Mouse (Mus musculus) CH12.LX (cell line): Measurements from ENCODE around the gene Grk3.

ENCODE experiments used
- POLR2A ChIP-seq: IDR thresholded peaks from 2 replicates; pipeline ENCODE4 v1.6.1; 2011; ENCODE audit warnings: low read depth, mild to moderate bottlenecking, improper control_type of control experiment, low read length
- POLR2AphosphoS2 ChIP-seq: IDR thresholded peaks from 2 replicates; pipeline ENCODE4 v1.6.1; 2011; ENCODE audit warnings: low read depth, low read length, improper control_type of control experiment
- UBTF ChIP-seq: IDR thresholded peaks from 2 replicates; pipeline ENCODE4 v1.6.1; 2012; ENCODE audit warnings: low read depth, mild to moderate bottlenecking, inconsistent platforms, low read length, improper control_type of control experiment, moderate library complexity
- USF1 ChIP-seq: IDR thresholded peaks from 2 replicates; pipeline ENCODE4 v1.6.1; 2014; ENCODE audit warnings: low read depth, mild to moderate bottlenecking, inconsistent platforms, low read length, improper control_type of control experiment
- ZMIZ1 ChIP-seq: IDR thresholded peaks from 2 replicates; pipeline ENCODE4 v1.6.1; 2012; ENCODE audit warnings: low read depth, mild to moderate bottlenecking, inconsistent platforms, low read length, improper control_type of control experiment

GRCm38 (mm10) chr5:113024154-113024764 is 8.7 kb upstream of the Grk3 start:
- TF ChIP-seq POLR2A: no peak
- no peak for TF ChIP-seq UBTF
- TF ChIP-seq ZMIZ1: no peak
- TF ChIP-seq POLR2AphosphoS2: no peak
- TF ChIP-seq USF1: no peak
